Mouse (Mus musculus) CH12.LX (cell line): ENCODE results near the gene St6gal1.

ENCODE experiments used
- CTCF ChIP-seq, 2 experiments: IDR thresholded peaks in 1 of 2; conservative IDR thresholded peaks in 1 of 2; 2 replicates each; pipeline ENCODE4 v1.5.1; 2011 to 2012; ENCODE audit warnings: low read depth in 2 of 2, low read length in 2 of 2, improper control_type of control experiment in 1 of 2, inconsistent platforms in 1 of 2, mild to moderate bottlenecking in 1 of 2, moderate library complexity in 1 of 2
- EP300 ChIP-seq: IDR thresholded peaks from 2 replicates; pipeline ENCODE4 v1.6.1; 2011; ENCODE audit warnings: low read length, improper control_type of control experiment
- HCFC1 ChIP-seq: IDR thresholded peaks from 2 replicates; pipeline ENCODE4 v1.6.1; 2012; ENCODE audit warnings: low read depth, mild to moderate bottlenecking, inconsistent platforms, low read length, improper control_type of control experiment
- JUN ChIP-seq: IDR thresholded peaks from 2 replicates; pipeline ENCODE4 v1.6.1; 2011; ENCODE audit warnings: low read depth, mild to moderate bottlenecking, low read length, improper control_type of control experiment, moderate library complexity; ENCODE audit not compliant: insufficient read depth
- JUND ChIP-seq: conservative IDR thresholded peaks from 2 replicates; pipeline ENCODE4 v1.6.1; 2011; ENCODE audit warnings: low read depth, low read length, improper control_type of control experiment
- KAT2A ChIP-seq: IDR thresholded peaks from 2 replicates; pipeline ENCODE4 v1.6.1; 2012; ENCODE audit warnings: low read length, improper control_type of control experiment, inconsistent platforms; ENCODE audit not compliant: insufficient replicate concordance
- MAFK ChIP-seq: IDR thresholded peaks from 2 replicates; pipeline ENCODE4 v1.6.1; 2011; ENCODE audit warnings: low read length, improper control_type of control experiment; ENCODE audit not compliant: insufficient replicate concordance
- MAZ ChIP-seq: IDR thresholded peaks from 2 replicates; pipeline ENCODE4 v1.6.1; 2012; ENCODE audit warnings: low read depth, mild to moderate bottlenecking, inconsistent platforms, low read length, improper control_type of control experiment, moderate library complexity
- MYC ChIP-seq: IDR thresholded peaks from 2 replicates; pipeline ENCODE4 v1.6.1; 2011; ENCODE audit warnings: low read depth, mild to moderate bottlenecking, improper control_type of control experiment, low read length
- NELFE ChIP-seq: IDR thresholded peaks from 2 replicates; pipeline ENCODE4 v1.6.1; 2011; ENCODE audit warnings: low read depth, low read length, improper control_type of control experiment
- PAX5 ChIP-seq: IDR thresholded peaks from 2 replicates; pipeline ENCODE4 v1.6.1; 2012; ENCODE audit warnings: low read length, inconsistent platforms, mixed read lengths
- POLR2A ChIP-seq: IDR thresholded peaks from 2 replicates; pipeline ENCODE4 v1.6.1; 2011; ENCODE audit warnings: low read depth, mild to moderate bottlenecking, improper control_type of control experiment, low read length
- POLR2AphosphoS2 ChIP-seq: IDR thresholded peaks from 2 replicates; pipeline ENCODE4 v1.6.1; 2011; ENCODE audit warnings: low read depth, low read length, improper control_type of control experiment
- ZC3H11A ChIP-seq: IDR thresholded peaks from 2 replicates; pipeline ENCODE4 v1.6.1; 2012; ENCODE audit warnings: low read depth, mild to moderate bottlenecking, inconsistent platforms, low read length, improper control_type of control experiment

DNA sequence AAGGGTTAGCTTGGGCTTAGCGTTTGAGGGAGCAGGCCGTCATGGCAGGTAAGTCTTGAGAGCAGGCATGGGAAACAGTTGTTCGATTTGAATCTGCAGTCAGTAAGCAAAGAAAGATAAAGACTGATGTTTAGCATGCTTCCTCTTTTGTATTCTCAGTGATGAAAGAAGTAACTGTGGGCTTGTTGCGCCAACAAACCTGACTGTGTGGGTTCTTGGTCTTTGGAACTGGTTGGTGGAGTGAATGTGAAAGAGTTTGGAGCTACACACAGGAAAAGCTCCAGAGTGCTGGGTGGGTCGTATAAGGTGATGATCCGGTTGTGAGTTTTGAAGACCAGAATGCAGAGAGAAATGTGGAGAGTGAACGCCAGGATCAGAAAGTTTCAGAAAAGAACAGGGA, 28.9 kb upstream of the St6gal1 start:
- TF ChIP-seq POLR2A (no peak), CTCF (conservative IDR thresholded peaks at IDR 0.05 in 1 of 2, IDR thresholded peaks at IDR 0.05 in 1 of 2; ENCODE audit: low read depth in 2 of 2, low read length in 2 of 2) (no peak), EP300 (no peak), POLR2AphosphoS2 (no peak), PAX5 (no peak), MAZ (no peak), MAFK (no peak), MYC (no peak), KAT2A (no peak), NELFE (no peak), ZC3H11A (no peak), JUN (no peak), HCFC1 (no peak), JUND (no peak)
